Mouse (Mus musculus): ENCODE results near the gene Cnnm3. TPM values are rescaled to one million over a fixed set of nuclear protein-coding genes. Genes with fewer than 3 reads are reported as not detected.

Gene Cnnm3
- polyA plus RNA-seq, 1 experiment from 2014 or later = 4.5 TPM

GRCm38 (mm10) chr1:36541844-36542243 lies 30.2 kb downstream of the Cnnm3 start:
- no peak overlapping the region for H3K9ac ChIP-seq
- no peak overlapping the region for H3K4me3 ChIP-seq (replicated peaks)
- H3K27ac ChIP-seq = no peak overlapping the region
- WGBS = 95% methylated on average over 16 of the region's 16 CpGs
- no peak overlapping the region for H3K4me2 ChIP-seq
- no peaks in the 10 kb centered on the region for H3K27me3 ChIP-seq
- ATAC-seq (ENCODE audit: low FRiP score) = no peak
- H3K36me3 ChIP-seq (replicated peaks) = peaks cover 34% of the 10 kb centered on the region
- no peaks in the 10 kb centered on the region for H3K9me3 ChIP-seq
- peaks cover 16% of the 10 kb centered on the region for H3K4me1 ChIP-seq

- no peak for ATAC-seq (ENCODE audit: low FRiP score)
- Histone ChIP-seq H3K9ac (no peak overlapping the region), H3K27ac (no peak overlapping the region), H3K27me3 (no peaks in the 10 kb centered on the region), H3K9me3 (no peaks in the 10 kb centered on the region), H3K36me3 (replicated peaks) (peaks cover 34% of the 10 kb centered on the region), H3K4me2 (no peak overlapping the region), H3K4me1 (peaks cover 19% of the 10 kb centered on the region), H3K4me3 (replicated peaks) (no peak overlapping the region)
- 94% methylated on average over 9 of the region's 9 CpGs for WGBS
These were observed 31.3 kb downstream of the Cnnm3 start for GRCm38 (mm10) chr1:36542925-36543324.

DNA sequence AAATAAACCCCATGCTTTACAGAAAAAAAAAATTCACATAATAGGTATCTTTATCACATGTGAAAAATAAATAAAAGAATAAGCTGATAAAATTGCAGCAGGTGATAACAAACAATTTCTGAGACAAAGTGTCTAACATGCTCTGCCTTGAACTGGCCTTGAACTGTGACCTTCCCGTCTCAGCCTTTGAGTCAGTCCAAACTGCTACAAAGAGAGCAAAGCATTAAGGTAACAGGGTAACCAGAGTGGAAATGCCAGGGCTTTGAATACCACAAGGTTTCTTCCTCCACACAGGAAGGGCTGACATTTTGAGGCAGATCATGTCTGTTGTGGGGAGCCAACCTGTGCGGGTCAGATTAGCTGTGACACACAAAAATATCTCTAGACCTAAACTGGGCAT lies 33.7 kb downstream of the Cnnm3 start:
- no peak overlapping the region for H3K4me2 ChIP-seq
- peaks cover 38% of the 10 kb centered on the region for H3K4me1 ChIP-seq
- no peak overlapping the region for H3K9ac ChIP-seq
- ATAC-seq (ENCODE audit: low FRiP score) = no peak
- 85% methylated on average over 2 of the region's 2 CpGs for WGBS
- H3K27ac ChIP-seq = no peak overlapping the region
- H3K9me3 ChIP-seq = no peaks in the 10 kb centered on the region
- no peak overlapping the region for H3K4me3 ChIP-seq (replicated peaks)
- no peaks in the 10 kb centered on the region for H3K27me3 ChIP-seq
- peaks cover 39% of the 10 kb centered on the region for H3K36me3 ChIP-seq (replicated peaks)

- no peaks in the 10 kb centered on the region for H3K9me3 ChIP-seq
- no peak for ATAC-seq (ENCODE audit: low FRiP score)
- H3K4me1 ChIP-seq = peaks cover 38% of the 10 kb centered on the region
- H3K27ac ChIP-seq = no peak overlapping the region
- H3K9ac ChIP-seq = peak overlapping the region; percentile 72
- peaks cover 40% of the 10 kb centered on the region for H3K36me3 ChIP-seq (replicated peaks)
- peak overlapping the region; percentile 64 for H3K4me3 ChIP-seq (replicated peaks)
- H3K4me2 ChIP-seq = peak overlapping the region; percentile 68
- WGBS = 67% methylated on average over 19 of the region's 19 CpGs
- no peaks in the 10 kb centered on the region for H3K27me3 ChIP-seq
These were observed 34.4 kb downstream of the Cnnm3 start for GRCm38 (mm10) chr1:36545845-36546600.

DNA sequence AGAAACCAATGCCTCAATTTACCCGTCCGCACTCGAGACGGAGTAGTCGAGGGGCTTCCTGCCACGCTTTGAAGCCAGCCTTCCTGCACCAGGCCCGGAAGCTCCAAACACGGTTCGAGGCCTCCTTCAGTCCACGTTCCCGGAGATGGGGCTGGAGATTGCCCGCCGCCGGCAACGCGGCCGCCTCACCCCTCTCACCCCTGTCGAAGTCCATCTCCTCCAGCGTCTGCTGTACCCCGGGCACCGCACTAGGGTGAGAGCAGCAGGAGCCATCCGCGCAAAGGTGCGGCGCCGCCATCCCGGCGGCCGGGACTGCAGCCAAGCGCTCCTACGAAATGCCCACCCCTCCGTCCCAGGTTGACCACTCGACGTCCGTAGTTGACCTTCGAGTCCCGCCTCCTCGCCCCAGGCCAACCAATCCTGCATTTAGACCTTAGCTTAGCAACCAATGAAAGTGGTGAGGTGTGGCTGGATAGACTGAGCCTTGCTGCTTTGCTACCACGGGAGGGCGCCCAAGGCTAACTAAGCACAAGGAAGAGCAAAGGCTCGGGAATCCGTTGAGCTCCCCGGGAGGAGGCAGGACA lies 35.3 kb downstream of the Cnnm3 start, which contains the start of gene Ankrd39:
Ankrd39 (minus strand) TSS at position 558 of the 584 bp plus-strand sequence.
- peaks cover 41% of the 10 kb centered on the region for H3K36me3 ChIP-seq (replicated peaks)
- H3K4me3 ChIP-seq (replicated peaks) = peak within 1 kb of the TSS; percentile 64
- under 1% methylated on average over 43 of the region's 43 CpGs for WGBS
- H3K9ac ChIP-seq = peak within 1 kb of the TSS; percentile 72
- peaks cover 38% of the 10 kb centered on the region for H3K4me1 ChIP-seq
- H3K27ac ChIP-seq = peak within 1 kb of the TSS; percentile 83
- peak; percentile 97 for ATAC-seq (ENCODE audit: low FRiP score)
- H3K27me3 ChIP-seq = no peaks in the 10 kb centered on the region
- no peaks in the 10 kb centered on the region for H3K9me3 ChIP-seq
- peak within 1 kb of the TSS; percentile 68 for H3K4me2 ChIP-seq

DNA sequence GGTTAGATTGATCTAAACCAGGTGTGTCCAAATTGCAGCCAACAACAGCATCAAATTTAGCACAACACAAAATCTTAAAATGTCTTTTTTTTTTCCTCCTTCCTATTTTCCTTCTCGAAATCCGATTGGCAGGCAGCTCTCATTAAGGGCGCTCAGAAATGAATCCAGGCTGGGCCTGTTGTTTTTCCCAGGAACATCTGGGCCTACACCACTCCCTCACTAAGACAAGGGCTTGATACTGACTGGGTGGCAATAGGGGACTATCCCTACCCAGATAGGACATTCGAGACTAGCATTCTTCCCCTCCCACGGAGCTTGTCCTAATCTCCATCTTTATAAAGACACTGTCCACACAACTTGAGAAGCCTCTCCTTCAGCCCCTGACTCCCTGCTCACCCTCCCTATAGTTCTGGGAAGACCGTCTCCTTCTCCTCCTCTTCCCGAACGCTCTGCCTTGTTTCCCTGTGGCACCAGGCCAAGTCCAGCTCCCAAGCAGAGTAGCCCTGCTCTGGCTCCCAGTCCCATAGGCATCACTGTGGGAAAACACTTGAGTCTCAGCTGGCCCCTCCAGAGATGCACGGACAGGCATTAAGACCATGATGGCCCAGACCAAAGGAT lies 36.4 kb downstream of the Cnnm3 start:
- Histone ChIP-seq H3K4me2 (no peak overlapping the region), H3K27me3 (no peaks in the 10 kb centered on the region), H3K4me1 (peaks cover 38% of the 10 kb centered on the region), H3K27ac (peak overlapping the region; percentile 83), H3K36me3 (replicated peaks) (peaks cover 50% of the 10 kb centered on the region), H3K9me3 (no peaks in the 10 kb centered on the region), H3K4me3 (replicated peaks) (no peak overlapping the region), H3K9ac (no peak overlapping the region)
- ATAC-seq (ENCODE audit: low FRiP score) = no peak
- WGBS = 42% methylated on average over 9 of the region's 9 CpGs

- peaks cover 38% of the 10 kb centered on the region for H3K4me1 ChIP-seq
- no peaks in the 10 kb centered on the region for H3K27me3 ChIP-seq
- no peak overlapping the region for H3K4me3 ChIP-seq (replicated peaks)
- WGBS = 62% methylated on average over 8 of the region's 8 CpGs
- no peak overlapping the region for H3K9ac ChIP-seq
- ATAC-seq (ENCODE audit: low FRiP score) = no peak
- H3K27ac ChIP-seq = no peak overlapping the region
- peaks cover 57% of the 10 kb centered on the region for H3K36me3 ChIP-seq (replicated peaks)
- H3K9me3 ChIP-seq = no peaks in the 10 kb centered on the region
- no peak overlapping the region for H3K4me2 ChIP-seq
These were observed 37.1 kb downstream of the Cnnm3 start for GRCm38 (mm10) chr1:36548771-36549170.

DNA sequence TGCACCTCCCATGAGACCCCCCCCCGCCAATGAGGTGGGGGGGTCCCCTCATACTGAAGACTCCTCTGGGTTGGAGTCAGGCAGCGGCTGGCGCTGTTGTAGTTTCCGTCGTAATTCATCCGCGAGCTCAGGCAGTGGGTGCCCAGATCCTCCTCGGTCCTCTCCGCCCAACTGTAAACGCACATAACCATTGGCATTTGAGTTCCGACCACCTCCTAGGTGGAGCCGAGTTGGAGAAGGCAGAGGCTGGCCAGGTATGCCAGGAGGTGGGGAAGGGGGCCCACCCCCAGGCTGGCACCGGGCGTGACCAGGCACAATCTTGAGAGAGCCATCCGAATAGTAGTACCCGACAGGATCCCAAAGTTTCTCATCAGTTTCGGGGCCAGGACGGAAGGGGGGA lies 37.8 kb downstream of the Cnnm3 start:
- Histone ChIP-seq H3K4me3 (replicated peaks) (no peak overlapping the region), H3K36me3 (replicated peaks) (peaks cover 64% of the 10 kb centered on the region), H3K9me3 (no peaks in the 10 kb centered on the region), H3K9ac (no peak overlapping the region), H3K27me3 (no peaks in the 10 kb centered on the region), H3K4me2 (no peak overlapping the region), H3K27ac (no peak overlapping the region), H3K4me1 (peaks cover 45% of the 10 kb centered on the region)
- no peak for ATAC-seq (ENCODE audit: low FRiP score)
- 89% methylated on average over 18 of the region's 18 CpGs for WGBS

- Histone ChIP-seq H3K4me1 (peaks cover 52% of the 10 kb centered on the region), H3K9me3 (no peaks in the 10 kb centered on the region), H3K4me2 (no peak overlapping the region), H3K4me3 (replicated peaks) (no peak overlapping the region), H3K36me3 (replicated peaks) (peaks cover 72% of the 10 kb centered on the region), H3K9ac (no peak overlapping the region), H3K27me3 (no peaks in the 10 kb centered on the region), H3K27ac (no peak overlapping the region)
- ATAC-seq (ENCODE audit: low FRiP score) = no peak
- WGBS = 85% methylated on average over 20 of the region's 20 CpGs
These were observed 38.6 kb downstream of the Cnnm3 start for GRCm38 (mm10) chr1:36550075-36550863.

DNA sequence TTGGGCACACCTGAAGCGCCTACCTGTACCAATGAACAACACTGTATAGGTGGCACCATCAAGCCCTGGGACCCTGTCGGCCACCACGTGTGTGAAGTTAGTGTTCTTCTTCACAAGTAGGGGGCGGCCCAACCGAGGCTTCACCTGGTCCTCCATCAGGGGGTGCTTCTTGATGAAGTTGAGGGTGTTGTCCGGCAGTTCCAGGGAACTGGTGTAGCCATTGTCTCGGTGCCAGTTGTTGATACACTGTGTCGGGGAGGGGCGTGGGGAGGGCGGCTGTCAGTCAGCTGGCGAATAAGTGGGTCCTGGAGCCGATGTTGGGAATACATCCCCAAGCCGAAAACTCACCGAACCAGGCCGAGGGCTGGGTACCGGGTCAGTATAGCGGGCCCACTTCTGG lies 40.2 kb downstream of the Cnnm3 start:
- Histone ChIP-seq H3K4me2 (no peak overlapping the region), H3K4me3 (replicated peaks) (no peak overlapping the region), H3K36me3 (replicated peaks) (peaks cover 76% of the 10 kb centered on the region), H3K4me1 (peaks cover 48% of the 10 kb centered on the region), H3K27ac (no peak overlapping the region), H3K9ac (no peak overlapping the region), H3K9me3 (no peaks in the 10 kb centered on the region), H3K27me3 (no peaks in the 10 kb centered on the region)
- no peak for ATAC-seq (ENCODE audit: low FRiP score)
- 90% methylated on average over 17 of the region's 17 CpGs for WGBS

GRCm38 (mm10) chr1:36552506-36552905 lies 40.8 kb downstream of the Cnnm3 start:
- H3K4me1 ChIP-seq = peaks cover 46% of the 10 kb centered on the region
- no peak overlapping the region for H3K27ac ChIP-seq
- H3K27me3 ChIP-seq = no peaks in the 10 kb centered on the region
- no peaks in the 10 kb centered on the region for H3K9me3 ChIP-seq
- WGBS = 91% methylated on average over 16 of the region's 16 CpGs
- no peak overlapping the region for H3K4me3 ChIP-seq (replicated peaks)
- no peak overlapping the region for H3K4me2 ChIP-seq
- no peak overlapping the region for H3K9ac ChIP-seq
- H3K36me3 ChIP-seq (replicated peaks) = peaks cover 76% of the 10 kb centered on the region
- no peak for ATAC-seq (ENCODE audit: low FRiP score)

All from forebrain, embryonic 12.5 days (tissue).